Mouse (Mus musculus): ENCODE data around the gene Hcn4.

- TF ChIP-seq CTCF (IDR thresholded peaks at IDR 0.05) (no peak), EP300 (IDR thresholded peaks at IDR 0.05; ENCODE audit: insufficient read depth, low read depth, low read length) (no peak)
Measured at GRCm38 (mm10) chr9:58899602-58900001, 76.4 kb downstream of the Hcn4 start.
